Mouse (Mus musculus) forebrain, embryonic 13.5 days (tissue): ENCODE results near the gene Sdhaf2. TPM values are rescaled to one million over a fixed set of nuclear protein-coding genes. Genes with fewer than 3 reads are reported as not detected.

Experiments used
- ATAC-seq: fragments of 200-750 bp; cut with Nextera tagmentation; 2 replicates; pipeline ENCODE4 v1.8.0; 2017
- H3K27ac ChIP-seq: fragments of 300-500 bp; sonication (generic); 2 replicates; pipeline ENCODE4 v1.5.1; 2015; ENCODE audit warnings: inconsistent platforms, mild to moderate bottlenecking, moderate library complexity
- H3K27me3 ChIP-seq: fragments of 300-500 bp; sonication (generic); 2 replicates; pipeline ENCODE4 v1.6.1; 2015; ENCODE audit warnings: mild to moderate bottlenecking, inconsistent platforms
- H3K36me3 ChIP-seq: fragments of 300-500 bp; sonication (generic); 2 replicates; pipeline ENCODE4 v1.6.1; 2015; ENCODE audit warnings: mild to moderate bottlenecking, inconsistent platforms; ENCODE audit not compliant: poor library complexity, severe bottlenecking
- H3K4me1 ChIP-seq: fragments of 300-500 bp; sonication (generic); 2 replicates; pipeline ENCODE4 v1.6.1; 2015; ENCODE audit warnings: inconsistent platforms
- H3K4me2 ChIP-seq: fragments of 300-500 bp; sonication (generic); 2 replicates; pipeline ENCODE4 v1.6.1; 2015; ENCODE audit warnings: inconsistent platforms, mild to moderate bottlenecking, moderate library complexity
- H3K4me3 ChIP-seq: fragments of 300-500 bp; sonication (generic); 2 replicates; pipeline ENCODE4 v1.5.1; 2015; ENCODE audit warnings: mild to moderate bottlenecking, inconsistent platforms
- H3K9ac ChIP-seq: fragments of 300-500 bp; sonication (generic); 2 replicates; pipeline ENCODE4 v1.6.1; 2015; ENCODE audit warnings: mild to moderate bottlenecking, inconsistent platforms
- H3K9me3 ChIP-seq: fragments of 300-500 bp; sonication (generic); replicated peaks from 2 replicates; pipeline ENCODE4 v1.6.1; 2016; ENCODE audit warnings: inconsistent platforms
- WGBS: fragments of 180-500 bp; shearing (Covaris S2); methylation state at CpG from one replicate; pipeline ENCODE4 v1.1.7; 2015; 5-methylcytosine and 5-hydroxymethylcytosine counted together
- polyA plus RNA-seq: library from polyadenylated mRNA; unstranded; fragments of >200 nt; fragmentation: Nextera tagmentation; extraction: Ambion mirVana; gene quantifications from 2 replicates; pipeline ENCODE4 v1.2.1, GENCODE M21; 2015

Gene Sdhaf2
- polyA plus RNA-seq, 1 experiment from 2014 or later = 61.2 TPM

DNA sequence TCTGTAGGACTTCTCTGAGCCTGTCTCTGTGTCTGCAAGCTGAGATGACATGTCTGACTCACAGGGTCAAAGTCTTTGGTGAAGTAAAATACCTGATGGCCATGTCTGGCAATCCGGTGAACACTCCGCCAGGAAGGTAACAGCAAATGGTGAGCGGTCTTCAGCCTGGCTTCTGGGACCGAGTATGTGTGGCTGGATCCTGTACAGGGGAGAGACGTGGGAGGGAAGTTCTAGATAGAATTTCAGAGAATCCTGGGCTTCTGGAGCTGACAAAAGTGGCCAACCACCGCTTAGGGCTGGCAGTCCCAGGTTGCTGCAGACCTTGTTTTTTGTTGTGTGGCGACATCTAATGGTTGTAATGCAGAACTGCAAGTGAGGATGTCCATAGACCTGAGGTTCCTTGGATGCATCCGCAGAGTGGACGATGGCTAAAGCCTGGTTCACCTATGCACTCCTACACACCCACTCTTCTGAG lies 39.6 kb downstream of the Sdhaf2 start:
- no peak overlapping the region for H3K4me2 ChIP-seq
- peak; percentile 68 for ATAC-seq
- H3K9me3 ChIP-seq = no peaks in the 10 kb centered on the region
- H3K36me3 ChIP-seq = no peaks in the 10 kb centered on the region
- no peak overlapping the region for H3K4me3 ChIP-seq
- 23% methylated on average over 9 of the region's 9 CpGs for WGBS
- no peaks in the 10 kb centered on the region; the same call in 1 of the 2 replicates for H3K27me3 ChIP-seq
- no peak overlapping the region for H3K9ac ChIP-seq
- no peak overlapping the region for H3K27ac ChIP-seq
- H3K4me1 ChIP-seq = peaks cover 9% of the 10 kb centered on the region

DNA sequence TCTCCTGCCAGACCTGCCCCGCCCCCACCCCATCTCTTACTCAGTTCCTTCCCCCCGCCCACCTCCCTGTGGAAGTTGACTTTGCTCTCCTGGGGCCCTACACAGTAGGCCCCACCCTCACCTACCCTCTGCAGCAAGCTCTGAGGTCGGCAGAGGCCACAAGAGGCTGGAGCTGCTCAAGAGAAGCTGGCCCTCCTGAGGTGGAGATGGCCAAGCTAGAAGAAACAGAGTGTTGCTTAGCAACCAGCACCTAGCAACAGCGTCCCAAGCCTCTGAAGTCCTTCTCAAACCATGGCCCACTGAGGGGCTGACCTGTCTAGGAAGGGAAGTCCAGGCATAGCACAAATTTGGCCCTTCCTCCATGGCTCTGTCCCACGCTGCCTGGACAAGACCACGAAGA lies 43.2 kb downstream of the Sdhaf2 start, which contains the start of gene Ppp1r32:
Ppp1r32 (minus strand) TSS at position 226 of the 400 bp plus-strand sequence.
- Histone ChIP-seq H3K4me2 (no peak within 1 kb of the TSS), H3K36me3 (no peaks in the 10 kb centered on the region), H3K9ac (no peak within 1 kb of the TSS), H3K4me1 (peaks cover 9% of the 10 kb centered on the region), H3K9me3 (no peaks in the 10 kb centered on the region), H3K27me3 (no peaks in the 10 kb centered on the region; the same call in 1 of the 2 replicates), H3K4me3 (no peak within 1 kb of the TSS), H3K27ac (no peak within 1 kb of the TSS)
- WGBS = 20% methylated on average over 6 of the region's 6 CpGs
- peak; percentile 68 for ATAC-seq

DNA sequence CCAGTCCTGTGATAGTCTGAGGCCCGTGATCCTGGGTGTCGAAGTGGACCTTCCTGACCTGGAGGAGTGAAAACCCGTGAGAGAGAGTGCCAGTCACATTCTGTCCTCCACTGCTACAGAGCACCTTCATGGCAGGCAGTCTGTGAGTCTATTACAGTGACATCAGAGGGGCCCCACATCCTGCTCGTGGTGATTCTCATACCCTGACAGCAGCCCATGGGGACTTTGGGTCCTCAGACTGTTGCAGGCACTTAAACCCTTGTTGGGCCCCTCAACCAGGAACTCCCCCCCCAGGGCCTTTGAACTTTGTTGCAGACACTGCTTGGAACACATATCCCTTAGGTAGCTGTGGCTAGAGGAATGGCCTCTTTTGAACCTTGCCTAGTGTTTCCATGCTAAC lies 46.4 kb downstream of the Sdhaf2 start:
- no peaks in the 10 kb centered on the region for H3K36me3 ChIP-seq
- H3K9ac ChIP-seq = no peak overlapping the region
- 66% methylated on average over 4 of the region's 4 CpGs for WGBS
- peaks cover 9% of the 10 kb centered on the region for H3K4me1 ChIP-seq
- H3K9me3 ChIP-seq = no peaks in the 10 kb centered on the region
- H3K4me2 ChIP-seq = no peak overlapping the region
- ATAC-seq = no peak
- H3K27ac ChIP-seq = no peak overlapping the region
- H3K27me3 ChIP-seq = no peaks in the 10 kb centered on the region
- H3K4me3 ChIP-seq = no peak overlapping the region

DNA sequence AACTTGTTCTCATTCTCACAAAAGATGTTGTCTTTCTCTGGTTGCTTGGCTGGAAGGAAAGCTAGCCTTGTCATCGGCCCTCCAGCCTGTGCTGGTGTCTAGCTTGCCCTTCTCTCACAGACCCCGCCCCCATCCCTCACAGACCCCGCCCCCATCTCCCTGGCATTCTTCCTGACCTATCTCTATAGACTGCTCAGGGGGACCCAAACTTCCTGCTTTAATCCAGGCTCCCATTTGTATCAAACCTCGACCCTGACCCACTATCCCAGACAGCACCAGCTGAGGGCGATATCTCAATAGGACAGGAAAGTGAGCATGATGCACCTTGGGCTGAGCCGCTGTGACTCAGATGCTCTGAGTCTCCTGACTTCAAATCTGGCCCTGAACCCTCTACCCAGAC lies 52.2 kb downstream of the Sdhaf2 start:
- H3K27me3 ChIP-seq = no peaks in the 10 kb centered on the region
- no peaks in the 10 kb centered on the region for H3K9me3 ChIP-seq
- H3K36me3 ChIP-seq = no peaks in the 10 kb centered on the region
- no peak overlapping the region for H3K4me3 ChIP-seq
- no peak overlapping the region for H3K9ac ChIP-seq
- WGBS = 9% methylated on average over 6 of the region's 6 CpGs
- no peak overlapping the region for H3K4me2 ChIP-seq
- peak; percentile 19; the same call in 1 of the 2 replicates for ATAC-seq
- no peak overlapping the region for H3K27ac ChIP-seq
- no peaks in the 10 kb centered on the region for H3K4me1 ChIP-seq

DNA sequence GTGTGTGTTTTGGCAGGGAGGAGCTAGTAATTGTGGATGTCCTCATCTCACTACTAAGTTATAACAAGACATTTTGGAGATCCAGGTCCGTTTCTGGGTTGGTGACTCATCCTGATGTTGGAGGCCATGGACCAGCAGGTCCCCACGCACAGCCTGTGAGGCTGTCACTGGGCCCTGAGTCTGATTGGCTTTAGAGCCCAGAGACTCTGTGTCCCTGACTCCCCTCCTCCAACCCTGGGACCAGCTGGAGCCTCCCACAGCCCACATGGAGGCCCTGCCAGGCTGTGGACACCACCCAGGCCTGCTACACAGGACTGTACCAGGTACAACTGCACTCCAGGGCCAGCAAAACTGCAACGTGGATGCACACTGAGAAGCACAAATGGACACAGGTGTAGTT lies 53.0 kb downstream of the Sdhaf2 start:
- Histone ChIP-seq H3K36me3 (no peaks in the 10 kb centered on the region), H3K4me3 (no peak overlapping the region), H3K27ac (no peak overlapping the region), H3K9ac (no peak overlapping the region), H3K9me3 (no peaks in the 10 kb centered on the region), H3K4me1 (no peaks in the 10 kb centered on the region), H3K4me2 (no peak overlapping the region), H3K27me3 (no peaks in the 10 kb centered on the region)
- ATAC-seq = no peak
- WGBS = 73% methylated on average over 3 of the region's 3 CpGs

DNA sequence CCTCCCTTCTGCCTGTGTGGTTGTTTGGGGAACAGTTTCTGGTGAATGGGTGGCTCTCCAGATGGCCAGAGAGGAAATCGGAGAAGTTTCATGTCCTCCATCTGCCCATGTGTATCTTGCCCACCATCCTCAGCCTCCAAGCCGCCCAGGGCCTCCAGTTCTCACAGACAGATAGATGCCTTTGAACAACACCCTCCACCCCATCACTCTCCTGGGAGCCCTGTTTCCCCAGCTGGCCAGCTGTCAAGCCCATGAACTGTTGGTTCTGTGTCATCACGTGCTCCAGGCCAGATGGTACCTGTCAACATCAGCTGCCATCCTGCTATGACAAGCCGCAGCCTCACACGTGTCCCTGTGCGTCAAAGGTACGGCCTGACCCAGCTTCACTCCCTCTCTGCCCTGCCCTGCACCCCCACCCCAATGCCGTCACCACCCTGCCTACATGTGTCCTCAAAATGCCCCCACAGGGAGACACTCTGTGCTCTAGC lies 56.7 kb downstream of the Sdhaf2 start:
- WGBS = 71% methylated on average over 8 of the region's 8 CpGs
- Histone ChIP-seq H3K4me2 (no peak overlapping the region), H3K4me1 (no peaks in the 10 kb centered on the region), H3K4me3 (no peak overlapping the region), H3K9me3 (no peaks in the 10 kb centered on the region), H3K27me3 (0 out of 2 replicates have a peak, but pooled peaks cover 5% of the 10 kb centered on the region), H3K27ac (no peak overlapping the region), H3K36me3 (no peaks in the 10 kb centered on the region), H3K9ac (no peak overlapping the region)
- no peak for ATAC-seq

DNA sequence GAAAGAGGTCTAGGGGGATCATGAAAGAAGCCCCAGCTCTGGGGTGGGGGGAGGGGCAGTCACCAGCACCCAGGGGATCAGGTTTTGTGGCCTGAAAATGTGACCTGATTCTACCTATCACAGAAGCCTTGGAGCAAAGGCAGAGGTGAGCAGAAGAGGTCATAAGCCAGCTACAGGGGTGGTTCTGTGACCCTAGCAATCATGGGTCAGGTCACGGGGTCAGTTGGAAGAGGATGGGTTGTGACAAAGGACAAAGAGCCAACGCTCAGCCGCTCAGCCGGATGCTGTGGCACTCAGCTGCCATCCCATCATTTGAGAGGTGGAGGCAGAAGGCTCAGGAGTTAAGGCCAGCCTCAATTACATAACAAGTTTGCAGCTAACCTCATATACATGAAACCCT lies 61.5 kb downstream of the Sdhaf2 start:
- 13% methylated on average over 4 of the region's 4 CpGs for WGBS
- H3K4me3 ChIP-seq = no peak overlapping the region
- no peak for ATAC-seq
- H3K27ac ChIP-seq = no peak overlapping the region
- no peaks in the 10 kb centered on the region for H3K36me3 ChIP-seq
- 0 out of 2 replicates have a peak, but pooled peaks cover 6% of the 10 kb centered on the region for H3K4me1 ChIP-seq
- no peaks in the 10 kb centered on the region for H3K9me3 ChIP-seq
- peaks cover 43% of the 10 kb centered on the region for H3K27me3 ChIP-seq
- H3K9ac ChIP-seq = no peak overlapping the region
- H3K4me2 ChIP-seq = no peak overlapping the region

DNA sequence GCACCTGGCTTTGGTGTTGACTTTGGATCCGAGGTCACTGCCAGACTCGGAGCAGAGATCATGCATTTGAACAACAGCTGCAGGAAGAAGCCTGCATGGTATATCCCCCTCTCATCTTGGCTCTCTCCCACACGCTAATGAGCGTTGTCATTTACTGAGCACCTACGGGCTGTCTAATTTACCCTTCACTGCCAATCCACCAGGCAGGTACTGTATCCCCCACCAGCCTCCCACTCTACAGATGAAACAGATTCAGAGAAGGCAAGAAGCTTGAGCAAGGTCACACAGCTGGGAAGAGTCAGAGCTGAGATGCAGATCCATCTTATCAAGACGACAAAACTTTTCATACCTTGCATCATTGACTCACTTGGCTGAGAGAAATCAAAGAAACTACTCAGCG lies 64.4 kb downstream of the Sdhaf2 start:
- H3K4me2 ChIP-seq = no peak overlapping the region
- no peak for ATAC-seq
- peaks cover 71% of the 10 kb centered on the region for H3K27me3 ChIP-seq
- no peaks in the 10 kb centered on the region for H3K36me3 ChIP-seq
- H3K9me3 ChIP-seq = no peaks in the 10 kb centered on the region
- 37% methylated on average over 7 of the region's 7 CpGs for WGBS
- no peak overlapping the region for H3K4me3 ChIP-seq
- no peak overlapping the region for H3K9ac ChIP-seq
- no peak overlapping the region for H3K27ac ChIP-seq
- H3K4me1 ChIP-seq = peaks cover 24% of the 10 kb centered on the region

DNA sequence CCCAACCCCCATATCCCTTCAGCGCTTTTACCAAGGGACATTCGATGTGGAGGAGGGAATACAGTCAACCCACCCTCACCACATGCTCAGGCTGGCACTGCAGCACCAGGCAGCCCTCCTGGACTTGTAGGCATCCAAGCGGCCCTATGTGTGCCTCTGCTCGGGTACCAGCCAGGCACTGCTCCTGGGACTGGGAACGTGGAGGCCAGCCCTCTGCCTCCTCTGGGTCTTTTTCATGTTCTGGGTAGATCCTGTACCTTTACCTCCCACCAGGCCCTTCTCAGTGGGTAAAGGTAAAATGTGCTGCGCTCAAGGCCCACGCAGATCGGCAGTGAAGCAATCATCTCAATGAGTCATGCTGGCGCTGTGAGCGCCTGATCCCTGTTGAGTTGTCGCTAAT lies 66.0 kb downstream of the Sdhaf2 start:
- WGBS = 47% methylated on average over 11 of the region's 11 CpGs

DNA sequence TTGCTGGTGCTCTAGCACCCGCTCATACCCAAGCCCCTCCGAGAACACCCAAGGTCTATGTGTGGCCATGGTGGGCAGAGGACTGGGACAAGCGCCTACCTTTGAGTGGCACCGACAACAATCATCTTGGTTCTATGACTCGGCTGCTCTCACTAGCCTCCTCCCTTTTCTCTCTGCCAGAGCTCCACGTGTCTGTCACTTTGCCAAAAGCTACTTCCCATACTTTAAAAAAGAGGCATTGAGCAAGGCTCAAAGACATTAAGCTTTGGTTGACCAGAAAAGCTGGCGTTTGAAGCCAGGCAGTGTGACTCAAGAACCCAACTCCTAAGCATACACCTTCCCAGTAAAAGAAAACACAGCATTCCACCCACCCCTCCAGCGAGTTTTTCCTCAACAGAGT lies 67.8 kb downstream of the Sdhaf2 start:
- H3K4me2 ChIP-seq = peak overlapping the region; percentile 88
- no peaks in the 10 kb centered on the region for H3K36me3 ChIP-seq
- peaks cover 87% of the 10 kb centered on the region for H3K27me3 ChIP-seq
- 0 out of 2 replicates have a peak, but pooled peaks have one; percentile 14 for ATAC-seq
- no peaks in the 10 kb centered on the region for H3K9me3 ChIP-seq
- H3K4me3 ChIP-seq = peak overlapping the region; percentile 48; the same call in 1 of the 2 replicates
- WGBS = 13% methylated on average over 8 of the region's 8 CpGs
- H3K4me1 ChIP-seq = peaks cover 29% of the 10 kb centered on the region
- H3K27ac ChIP-seq = no peak overlapping the region
- no peak overlapping the region for H3K9ac ChIP-seq

More for the DNA sequence above, 66.0 kb downstream of the Sdhaf2 start:
- Histone ChIP-seq H3K27ac (no peak overlapping the region), H3K4me1 (peaks cover 29% of the 10 kb centered on the region), H3K9ac (no peak overlapping the region), H3K27me3 (peaks cover 83% of the 10 kb centered on the region), H3K4me3 (no peak overlapping the region), H3K9me3 (no peaks in the 10 kb centered on the region), H3K36me3 (no peaks in the 10 kb centered on the region), H3K4me2 (no peak overlapping the region)
- ATAC-seq = no peak

DNA sequence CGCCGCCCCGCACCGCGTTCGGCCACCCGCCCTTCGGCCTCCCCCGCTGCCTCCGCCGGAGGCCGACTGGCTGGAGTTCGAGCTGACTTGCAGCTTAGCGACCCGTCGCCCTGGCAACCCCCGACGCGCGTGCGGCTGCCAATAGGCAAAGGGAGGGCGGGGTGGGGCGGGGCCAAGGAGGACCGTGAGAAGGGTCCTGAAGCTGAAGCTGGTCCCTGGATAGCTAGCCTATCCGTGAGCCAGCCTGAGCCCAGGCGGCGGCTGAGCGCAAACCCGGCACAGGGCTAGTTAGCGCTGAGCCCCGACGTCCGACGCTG lies 68.5 kb downstream of the Sdhaf2 start:
- ATAC-seq = peak; percentile 95
- Histone ChIP-seq H3K9ac (peak overlapping the region; percentile 61; the same call in 1 of the 2 replicates), H3K4me1 (peaks cover 29% of the 10 kb centered on the region), H3K9me3 (no peaks in the 10 kb centered on the region), H3K36me3 (no peaks in the 10 kb centered on the region), H3K4me3 (peak overlapping the region; percentile 48), H3K27me3 (peaks cover 86% of the 10 kb centered on the region), H3K27ac (no peak overlapping the region), H3K4me2 (peak overlapping the region; percentile 88)
- WGBS = under 1% methylated on average over 30 of the region's 34 CpGs

DNA sequence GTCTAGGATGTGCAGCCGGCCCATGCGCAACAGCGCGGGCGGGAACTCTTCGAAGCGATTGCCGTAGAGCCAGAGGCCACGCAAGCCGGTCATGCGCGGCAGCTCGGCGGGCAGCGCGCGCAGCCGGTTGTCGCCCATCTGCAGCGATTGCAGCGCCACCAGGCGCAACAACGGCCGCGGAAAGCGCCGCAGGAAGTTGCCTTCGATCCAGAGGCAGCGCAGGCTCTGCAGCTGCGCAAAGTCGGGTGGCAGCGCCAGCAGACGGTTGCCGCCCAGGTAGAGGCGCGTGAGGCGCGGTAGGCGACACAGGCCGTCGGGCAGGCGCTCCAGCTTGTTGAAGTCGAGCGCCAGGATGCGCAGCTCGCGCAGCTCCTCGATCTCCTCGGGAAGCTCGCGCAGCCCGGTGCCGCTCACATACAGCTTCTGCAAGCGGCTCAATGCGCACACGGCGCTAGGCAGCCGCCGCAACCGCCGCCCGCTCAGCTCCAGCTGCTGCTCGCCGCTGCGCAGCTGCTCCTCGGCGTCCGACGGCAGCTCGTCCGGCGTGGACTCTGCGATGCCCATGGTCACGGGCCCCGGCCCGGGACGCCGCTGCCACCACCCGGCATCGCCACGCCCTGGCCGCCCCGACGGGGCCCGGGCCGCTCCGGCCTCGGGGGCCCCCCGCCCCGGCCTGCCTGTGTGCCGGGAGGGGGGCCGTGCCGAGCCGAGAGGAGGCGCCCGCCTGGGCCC lies 69.0 kb downstream of the Sdhaf2 start, which contains the start of gene Lrrc10b:
Lrrc10b (minus strand) TSS at position 722 of the 732 bp plus-strand sequence.
- H3K36me3 ChIP-seq = no peaks in the 10 kb centered on the region
- peak within 1 kb of the TSS; percentile 61 for H3K9ac ChIP-seq
- ATAC-seq = peak; percentile 72
- H3K9me3 ChIP-seq = no peaks in the 10 kb centered on the region
- peaks cover 29% of the 10 kb centered on the region for H3K4me1 ChIP-seq
- peaks cover 80% of the 10 kb centered on the region for H3K27me3 ChIP-seq
- peak within 1 kb of the TSS; percentile 48 for H3K4me3 ChIP-seq
- peak within 1 kb of the TSS; percentile 88 for H3K4me2 ChIP-seq
- WGBS = 1% methylated on average over 86 of the region's 96 CpGs
- H3K27ac ChIP-seq = peak within 1 kb of the TSS; percentile 40
